Mouse (Mus musculus): ENCODE measurements around the gene Pacsin3. TPM values are rescaled to one million over a fixed set of nuclear protein-coding genes. Genes with fewer than 3 reads are reported as not detected.

Gene Pacsin3
- polyA plus RNA-seq, 1 experiment from 2014 or later = 10.5 TPM

- Histone ChIP-seq H3K27me3 (no peaks in the 10 kb centered on the region), H3K4me3 (replicated peaks) (no peak overlapping the region), H3K4me2 (no peak overlapping the region), H3K9ac (no peak overlapping the region), H3K4me1 (replicated peaks) (peaks cover 19% of the 10 kb centered on the region), H3K9me3 (replicated peaks) (no peaks in the 10 kb centered on the region), H3K27ac (no peak overlapping the region), H3K36me3 (no peaks in the 10 kb centered on the region)
- ATAC-seq (ENCODE audit: low read depth) = no peak
- DNase-seq = peak; percentile 54
- 13% methylated on average over 7 of the region's 7 CpGs for WGBS (ENCODE audit: insufficient replicate concordance)
Observed at GRCm38 (mm10) chr2:91285885-91286505, 30.2 kb downstream of the Pacsin3 start.

DNA sequence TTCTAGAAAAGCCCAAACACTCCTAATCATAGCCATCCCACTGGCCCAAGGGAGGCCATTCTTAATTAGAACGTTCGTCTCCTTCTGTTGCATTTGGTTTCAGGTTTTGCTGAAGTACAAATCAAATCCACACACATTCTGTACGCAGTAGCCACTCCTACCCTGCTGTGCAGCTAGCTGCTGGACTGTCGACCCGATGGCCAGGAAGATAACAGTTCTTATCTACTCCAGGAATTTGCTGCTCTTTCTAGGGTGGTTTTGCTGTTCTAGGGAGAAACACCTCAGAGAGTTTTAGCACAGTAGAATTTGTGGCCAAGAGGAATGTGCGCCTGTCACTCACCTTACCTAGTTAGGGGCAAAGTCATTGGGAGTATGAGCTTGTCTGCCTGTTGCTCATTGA, 31.8 kb downstream of the Pacsin3 start:
- peaks cover 11% of the 10 kb centered on the region for H3K4me1 ChIP-seq (replicated peaks)
- ATAC-seq (ENCODE audit: low read depth) = peak; percentile 39; the same call in 1 of the 2 replicates
- no peak overlapping the region for H3K9ac ChIP-seq
- WGBS (ENCODE audit: insufficient replicate concordance) = 33% methylated on average over 6 of the region's 6 CpGs
- no peaks in the 10 kb centered on the region for H3K36me3 ChIP-seq
- H3K4me2 ChIP-seq = no peak overlapping the region
- no peak overlapping the region for H3K4me3 ChIP-seq (replicated peaks)
- H3K27me3 ChIP-seq = no peaks in the 10 kb centered on the region
- H3K9me3 ChIP-seq (replicated peaks) = no peaks in the 10 kb centered on the region
- no peak for DNase-seq
- H3K27ac ChIP-seq = no peak overlapping the region

- DNase-seq = no peak
Observed at GRCm38 (mm10) chr2:91291197-91292007, 35.6 kb downstream of the Pacsin3 start.

GRCm38 (mm10) chr2:91294226-91294625, 38.5 kb downstream of the Pacsin3 start:
- no peak overlapping the region for H3K4me3 ChIP-seq (replicated peaks)
- DNase-seq (no peak), ATAC-seq (ENCODE audit: low read depth) (no peak)
- no peak overlapping the region for H3K27ac ChIP-seq
- 74% methylated on average over 3 of the region's 3 CpGs for WGBS (ENCODE audit: insufficient replicate concordance)
- no peak overlapping the region for H3K4me2 ChIP-seq
- no peaks in the 10 kb centered on the region for H3K36me3 ChIP-seq
- no peaks in the 10 kb centered on the region for H3K27me3 ChIP-seq
- no peak overlapping the region for H3K9ac ChIP-seq
- H3K9me3 ChIP-seq (replicated peaks) = no peaks in the 10 kb centered on the region
- no peaks in the 10 kb centered on the region for H3K4me1 ChIP-seq (replicated peaks)

More at GRCm38 (mm10) chr2:91291197-91292007, 35.6 kb downstream of the Pacsin3 start:
- H3K9me3 ChIP-seq (replicated peaks) = no peaks in the 10 kb centered on the region
- no peaks in the 10 kb centered on the region for H3K36me3 ChIP-seq
- no peaks in the 10 kb centered on the region for H3K27me3 ChIP-seq
- no peak overlapping the region for H3K27ac ChIP-seq
- no peak overlapping the region for H3K4me3 ChIP-seq (replicated peaks)
- ATAC-seq (ENCODE audit: low read depth) = no peak
- 71% methylated on average over 12 of the region's 12 CpGs for WGBS (ENCODE audit: insufficient replicate concordance)
- H3K9ac ChIP-seq = no peak overlapping the region
- no peak overlapping the region for H3K4me2 ChIP-seq
- H3K4me1 ChIP-seq (replicated peaks) = peaks cover 11% of the 10 kb centered on the region

DNA sequence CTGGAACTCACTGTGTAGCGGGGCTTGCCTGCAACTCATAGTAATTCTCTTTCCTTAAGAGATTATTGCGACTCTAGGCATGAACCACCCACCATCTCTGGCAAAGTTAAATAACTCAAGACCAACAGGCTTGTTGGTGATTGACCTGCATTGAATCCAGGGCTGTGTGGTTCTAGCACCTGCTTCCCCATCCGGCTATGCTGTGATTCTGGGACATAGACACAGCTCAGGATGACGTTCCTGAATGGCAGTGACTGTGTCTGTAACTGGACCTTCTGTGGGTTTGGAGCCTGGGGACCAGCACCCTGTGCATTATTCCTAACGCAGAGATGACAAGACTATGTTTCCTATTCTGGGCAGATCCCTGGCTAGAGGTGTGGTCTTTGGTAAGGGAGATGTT, 40.1 kb downstream of the Pacsin3 start:
- ATAC-seq (ENCODE audit: low read depth) = no peak
- H3K27me3 ChIP-seq = no peaks in the 10 kb centered on the region
- no peak overlapping the region for H3K27ac ChIP-seq
- H3K36me3 ChIP-seq = no peaks in the 10 kb centered on the region
- no peak overlapping the region for H3K9ac ChIP-seq
- H3K4me1 ChIP-seq (replicated peaks) = no peaks in the 10 kb centered on the region
- H3K4me3 ChIP-seq (replicated peaks) = no peak overlapping the region
- no peak overlapping the region for H3K4me2 ChIP-seq
- DNase-seq = no peak
- no peaks in the 10 kb centered on the region for H3K9me3 ChIP-seq (replicated peaks)
- WGBS (ENCODE audit: insufficient replicate concordance) = 63% methylated on average over 5 of the region's 5 CpGs

DNA sequence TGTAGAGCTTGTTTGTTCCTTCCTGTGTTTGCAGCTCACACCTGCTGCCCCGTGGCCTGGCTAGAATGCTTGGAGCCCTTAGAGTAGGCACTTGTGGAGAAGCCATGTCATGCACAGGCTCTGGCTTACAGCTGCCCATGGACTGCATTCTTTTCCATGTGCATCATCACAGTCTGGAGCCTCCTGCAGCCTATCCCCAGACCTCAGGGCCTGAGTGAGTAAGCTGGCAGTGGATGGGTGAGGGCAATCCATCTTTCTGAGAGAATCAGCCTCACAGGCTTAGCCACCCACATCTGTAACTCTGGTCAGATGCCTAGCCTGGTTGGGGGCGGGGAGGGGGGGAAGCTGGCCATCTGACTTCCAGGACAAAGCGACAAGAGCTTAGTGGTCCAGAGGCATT, 43.4 kb downstream of the Pacsin3 start:
- ATAC-seq (ENCODE audit: low read depth) = no peak
- H3K9ac ChIP-seq = no peak overlapping the region
- 54% methylated on average over 3 of the region's 3 CpGs for WGBS (ENCODE audit: insufficient replicate concordance)
- H3K4me3 ChIP-seq (replicated peaks) = no peak overlapping the region
- no peak overlapping the region for H3K27ac ChIP-seq
- H3K4me2 ChIP-seq = no peak overlapping the region
- H3K4me1 ChIP-seq (replicated peaks) = no peaks in the 10 kb centered on the region; the same call in 1 of the 2 replicates
- no peaks in the 10 kb centered on the region for H3K27me3 ChIP-seq
- no peaks in the 10 kb centered on the region for H3K36me3 ChIP-seq
- DNase-seq = no peak
- H3K9me3 ChIP-seq (replicated peaks) = no peaks in the 10 kb centered on the region

GRCm38 (mm10) chr2:91300784-91301183, 45.0 kb downstream of the Pacsin3 start:
- Histone ChIP-seq H3K27ac (no peak overlapping the region), H3K4me3 (replicated peaks) (no peak overlapping the region), H3K36me3 (no peaks in the 10 kb centered on the region), H3K4me1 (replicated peaks) (no peaks in the 10 kb centered on the region; the same call in 1 of the 2 replicates), H3K9me3 (replicated peaks) (no peaks in the 10 kb centered on the region), H3K4me2 (no peak overlapping the region), H3K27me3 (no peaks in the 10 kb centered on the region), H3K9ac (no peak overlapping the region)
- ATAC-seq (ENCODE audit: low read depth) = no peak
- no peak for DNase-seq
- 72% methylated on average over 2 of the region's 2 CpGs for WGBS (ENCODE audit: insufficient replicate concordance)

DNA sequence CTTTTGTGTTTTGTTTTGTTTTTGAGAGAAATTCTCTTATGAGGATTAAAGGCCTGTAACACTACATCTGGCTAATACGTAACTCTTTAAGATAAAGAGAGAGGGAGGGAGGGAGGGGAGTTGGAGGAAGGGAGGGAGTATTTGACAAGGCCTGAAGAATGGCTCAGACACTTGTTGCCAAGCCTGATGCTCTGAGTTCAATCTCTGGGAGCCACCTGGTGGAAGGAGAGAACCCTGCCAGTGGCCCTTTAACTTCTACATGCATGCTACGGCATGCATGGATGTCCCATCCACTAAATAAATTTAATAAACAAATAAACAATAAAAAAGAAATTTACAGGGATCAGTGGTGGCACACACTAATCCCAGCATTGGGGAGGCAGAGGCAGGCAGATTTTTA, 46.1 kb downstream of the Pacsin3 start:
- no peaks in the 10 kb centered on the region; the same call in 1 of the 2 replicates for H3K4me1 ChIP-seq (replicated peaks)
- DNase-seq (no peak), ATAC-seq (ENCODE audit: low read depth) (no peak)

DNA sequence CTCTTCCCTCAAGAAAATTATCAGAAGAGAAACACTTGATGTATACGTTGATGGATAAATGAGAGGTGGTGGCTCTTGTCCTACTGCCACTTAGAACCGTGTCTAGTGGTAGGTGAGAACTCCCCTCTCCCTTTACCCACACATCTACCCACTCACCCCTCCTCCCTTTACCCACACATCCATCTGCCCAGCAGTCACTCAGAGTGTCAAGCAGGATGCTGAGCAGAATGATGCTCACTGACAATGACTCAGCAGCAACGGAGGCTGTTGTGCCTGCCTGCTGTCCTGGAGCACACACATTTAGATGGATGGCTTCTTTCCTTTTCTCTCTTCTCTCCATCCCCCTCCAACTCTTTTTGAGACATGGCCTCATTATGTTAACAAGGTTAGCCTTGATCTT, 47.1 kb downstream of the Pacsin3 start:
- Histone ChIP-seq H3K9me3 (replicated peaks) (no peaks in the 10 kb centered on the region), H3K4me3 (replicated peaks) (no peak overlapping the region), H3K36me3 (no peaks in the 10 kb centered on the region), H3K27ac (no peak overlapping the region), H3K4me2 (no peak overlapping the region), H3K9ac (no peak overlapping the region), H3K27me3 (no peaks in the 10 kb centered on the region), H3K4me1 (replicated peaks) (no peaks in the 10 kb centered on the region; the same call in 1 of the 2 replicates)
- 43% methylated on average over 3 of the region's 3 CpGs for WGBS (ENCODE audit: insufficient replicate concordance)
- DNase-seq (no peak), ATAC-seq (ENCODE audit: low read depth) (no peak)

More for the DNA sequence above, 46.1 kb downstream of the Pacsin3 start:
- Histone ChIP-seq H3K27ac (no peak overlapping the region), H3K36me3 (no peaks in the 10 kb centered on the region), H3K4me3 (replicated peaks) (no peak overlapping the region), H3K27me3 (no peaks in the 10 kb centered on the region), H3K9ac (no peak overlapping the region), H3K4me2 (no peak overlapping the region), H3K9me3 (replicated peaks) (no peaks in the 10 kb centered on the region)
- 59% methylated on average over 2 of the region's 2 CpGs for WGBS (ENCODE audit: insufficient replicate concordance)

- Histone ChIP-seq H3K9ac (no peak overlapping the region), H3K9me3 (replicated peaks) (no peaks in the 10 kb centered on the region), H3K4me3 (replicated peaks) (no peak overlapping the region), H3K4me2 (no peak overlapping the region), H3K27ac (no peak overlapping the region), H3K36me3 (no peaks in the 10 kb centered on the region), H3K4me1 (replicated peaks) (no peaks in the 10 kb centered on the region; the same call in 1 of the 2 replicates), H3K27me3 (no peaks in the 10 kb centered on the region)
- DNase-seq (no peak), ATAC-seq (ENCODE audit: low read depth) (no peak)
- 80% methylated on average over 9 of the region's 9 CpGs for WGBS (ENCODE audit: insufficient replicate concordance)
Observed at GRCm38 (mm10) chr2:91305926-91306325, 50.2 kb downstream of the Pacsin3 start.

DNA sequence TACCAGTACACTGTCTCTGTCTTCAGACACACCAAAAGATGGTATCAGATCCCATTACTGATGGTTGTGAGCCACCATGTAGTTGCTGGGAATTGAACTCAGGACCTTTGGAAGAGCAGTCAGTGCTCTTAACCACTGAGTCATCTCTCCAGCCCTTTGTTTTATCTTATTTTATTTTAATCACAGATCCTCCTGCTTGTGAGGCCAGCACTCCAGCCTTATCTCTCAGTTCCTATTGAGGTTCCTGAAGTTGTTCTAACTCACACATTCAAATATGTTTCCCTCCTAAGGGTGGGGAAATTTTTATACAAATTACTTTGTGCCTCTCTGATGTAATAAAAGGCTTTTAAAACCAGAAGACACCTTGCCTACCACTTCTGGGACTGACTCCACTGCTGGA, 50.8 kb downstream of the Pacsin3 start:
- no peaks in the 10 kb centered on the region; the same call in 1 of the 2 replicates for H3K4me1 ChIP-seq (replicated peaks)
- no peaks in the 10 kb centered on the region for H3K9me3 ChIP-seq (replicated peaks)
- H3K4me3 ChIP-seq (replicated peaks) = no peak overlapping the region
- H3K9ac ChIP-seq = no peak overlapping the region
- no peaks in the 10 kb centered on the region for H3K27me3 ChIP-seq
- no peak overlapping the region for H3K27ac ChIP-seq
- no peak for DNase-seq
- H3K36me3 ChIP-seq = no peaks in the 10 kb centered on the region
- H3K4me2 ChIP-seq = no peak overlapping the region
- ATAC-seq (ENCODE audit: low read depth) = no peak

- H3K4me3 ChIP-seq (replicated peaks) = no peak overlapping the region
- H3K4me2 ChIP-seq = no peak overlapping the region
- DNase-seq (no peak), ATAC-seq (ENCODE audit: low read depth) (no peak)
- H3K4me1 ChIP-seq (replicated peaks) = no peaks in the 10 kb centered on the region
- H3K9me3 ChIP-seq (replicated peaks) = no peaks in the 10 kb centered on the region
- H3K36me3 ChIP-seq = no peaks in the 10 kb centered on the region
- WGBS (ENCODE audit: insufficient replicate concordance) = 38% methylated on average over 5 of the region's 5 CpGs
- no peak overlapping the region for H3K9ac ChIP-seq
- no peak overlapping the region for H3K27ac ChIP-seq
- no peaks in the 10 kb centered on the region for H3K27me3 ChIP-seq
Observed at GRCm38 (mm10) chr2:91308680-91309079, 52.9 kb downstream of the Pacsin3 start.
